Mouse (Mus musculus): ENCODE measurements around the gene Spata2.

Gene Spata2

GRCm38 (mm10) chr2:167447629-167448028 lies 45.1 kb downstream of the Spata2 start:
- DNase-seq (ENCODE audit: low spot score in 2 of 2): no peak

GRCm38 (mm10) chr2:167447207-167447606 lies 45.5 kb downstream of the Spata2 start:
- no peak for DNase-seq (ENCODE audit: low spot score in 2 of 2)

GRCm38 (mm10) chr2:167445911-167446780 lies 46.5 kb downstream of the Spata2 start:
- DNase-seq (ENCODE audit: low spot score in 2 of 2): no peak

GRCm38 (mm10) chr2:167443411-167444193 lies 49.1 kb downstream of the Spata2 start:
- DNase-seq (ENCODE audit: low spot score in 2 of 2): no peak

- no peak for DNase-seq (ENCODE audit: low spot score in 2 of 2)
Observed at GRCm38 (mm10) chr2:167439422-167439821, 53.3 kb downstream of the Spata2 start.

GRCm38 (mm10) chr2:167436371-167436770 lies 56.3 kb downstream of the Spata2 start:
- DNase-seq (ENCODE audit: low spot score in 2 of 2): no peak

- DNase-seq (ENCODE audit: low spot score in 2 of 2): no peak
Observed at GRCm38 (mm10) chr2:167435631-167436030, 57.1 kb downstream of the Spata2 start.

- no peak for DNase-seq (ENCODE audit: low spot score in 2 of 2)
Observed at GRCm38 (mm10) chr2:167434570-167434969, 58.1 kb downstream of the Spata2 start.

- DNase-seq (ENCODE audit: low spot score in 2 of 2): no peak
Observed at GRCm38 (mm10) chr2:167431418-167431776, 61.3 kb downstream of the Spata2 start.

Measured in urinary bladder, postnatal 36 days (tissue).